Mouse (Mus musculus) kidney, postnatal 14 days (tissue): ENCODE results near the gene Pradc1.
A peak's percentile ranks its signal among the peaks of the same experiment; 100 is the strongest.
"Not testable (repeated sequence)": the region's sequence is repeated elsewhere in the genome, so short reads cannot be mapped to it uniquely, and the experiment has no call there.

ENCODE experiments used
- DNase-seq: peaks from one replicate; pipeline ENCODE4 v3.0.0; 2022; ENCODE audit warnings: mixed read lengths

Gene Pradc1

DNA sequence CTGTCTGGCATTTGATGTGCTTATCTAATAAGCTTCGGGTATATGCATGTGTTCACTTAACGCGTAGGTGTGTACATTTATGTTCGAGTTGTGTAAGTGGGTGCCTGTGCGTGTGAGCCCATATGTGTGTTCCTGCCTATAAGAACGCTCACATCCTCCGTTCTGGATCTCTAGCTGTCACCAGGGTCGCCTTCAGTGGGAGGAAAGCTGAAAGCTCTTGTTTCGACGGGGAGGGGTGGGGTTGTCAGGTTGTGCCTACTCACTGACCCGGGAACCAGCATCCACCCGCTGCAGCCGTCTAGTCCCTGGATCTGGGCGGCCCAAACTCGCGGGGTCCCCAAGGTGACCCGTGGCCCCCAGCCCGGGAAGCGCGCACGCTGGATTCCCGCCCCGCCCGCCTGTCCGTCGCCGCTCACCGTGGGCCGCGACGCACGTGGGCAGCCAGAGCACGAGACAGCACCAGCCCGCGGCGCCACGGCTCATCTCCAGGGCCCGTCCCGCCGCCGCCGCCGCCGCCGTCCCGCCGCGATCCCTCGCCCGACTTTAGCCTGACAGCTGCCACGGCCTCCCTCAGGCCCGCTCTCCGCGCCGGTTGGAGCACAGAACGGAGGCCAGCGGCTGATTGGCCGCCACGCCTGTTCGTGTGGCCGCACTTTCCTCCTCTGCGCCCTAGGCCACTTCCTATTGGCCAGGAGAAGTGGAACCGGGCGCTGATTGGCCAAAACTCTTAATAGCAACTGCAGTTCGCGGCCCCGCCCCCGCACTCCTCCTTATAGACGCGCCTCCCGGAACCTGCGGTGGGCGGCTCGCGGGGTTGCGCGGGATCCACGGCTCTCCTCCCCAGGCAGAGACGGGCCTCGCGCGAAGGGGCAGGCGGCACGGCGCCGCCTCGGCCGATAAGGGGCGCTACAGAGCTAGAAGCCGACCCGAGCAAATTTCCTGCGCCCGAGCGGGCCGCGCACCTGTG is 790 bp downstream of the Pradc1 start, which contains the start of gene Cct7:
Cct7 (plus strand) TSS at position 818 of the 967 bp plus-strand sequence.
- peak; percentile 99 for DNase-seq

DNA sequence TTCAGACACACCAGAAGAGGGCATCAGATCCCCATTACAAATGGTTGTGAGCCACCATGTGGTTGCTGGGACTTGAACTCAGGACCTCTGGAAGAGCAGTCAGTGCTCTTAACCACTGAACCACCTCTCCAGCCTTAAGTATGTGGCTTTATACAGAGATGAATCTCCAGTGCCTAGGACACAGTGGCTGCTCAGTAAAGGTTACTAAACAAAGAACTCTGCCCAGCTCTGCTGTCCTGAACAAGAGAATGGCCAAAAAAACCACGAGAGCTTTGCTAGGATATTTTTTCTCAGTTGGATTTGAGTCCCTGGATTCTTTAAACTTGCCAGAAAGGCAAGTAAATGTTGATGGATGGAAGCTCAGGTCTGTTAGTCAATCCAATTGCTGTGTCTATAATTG is 1.6 kb downstream of the Pradc1 start:
- DNase-seq = not testable (repeated sequence)

DNA sequence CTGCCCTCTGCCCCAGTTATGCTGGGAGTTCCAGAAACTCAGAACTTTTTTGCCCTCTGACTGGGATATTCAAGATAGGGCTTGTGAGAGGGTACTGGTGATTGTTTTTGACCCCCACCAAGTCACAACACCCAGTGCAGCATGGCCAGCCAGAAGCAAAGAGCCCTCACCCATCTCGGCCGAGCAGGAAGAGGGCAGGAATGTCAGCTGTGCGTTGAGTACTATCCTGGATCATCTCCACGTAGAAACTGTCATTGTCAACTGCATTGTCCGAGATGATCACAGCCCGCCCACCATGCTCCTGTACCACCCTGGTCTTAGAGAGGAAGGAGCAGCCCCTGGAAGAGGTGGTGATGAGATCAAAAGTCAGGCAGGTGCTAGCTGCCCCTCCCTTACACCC is 4.4 kb downstream of the Pradc1 start:
- no peak for DNase-seq

DNA sequence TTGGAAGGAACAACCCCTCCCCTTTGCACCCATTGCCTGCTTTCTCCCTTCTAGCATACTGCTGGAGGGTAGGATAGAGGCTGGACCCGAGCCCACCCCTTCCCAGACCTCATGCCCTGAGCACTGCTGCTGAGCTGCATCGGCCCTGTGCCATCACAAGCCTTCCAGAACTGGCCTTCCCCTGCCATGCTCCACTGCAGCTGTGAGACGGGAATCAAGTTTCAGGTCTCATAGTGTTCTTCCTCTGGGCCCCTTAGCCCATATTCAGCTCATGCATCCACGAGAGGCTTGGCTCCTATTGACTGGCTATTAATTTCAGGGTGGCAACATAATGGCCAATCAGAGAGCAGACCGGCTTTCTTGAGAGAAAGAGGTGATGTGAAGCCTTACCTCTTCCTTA is 6.5 kb downstream of the Pradc1 start:
- DNase-seq = no peak

DNA sequence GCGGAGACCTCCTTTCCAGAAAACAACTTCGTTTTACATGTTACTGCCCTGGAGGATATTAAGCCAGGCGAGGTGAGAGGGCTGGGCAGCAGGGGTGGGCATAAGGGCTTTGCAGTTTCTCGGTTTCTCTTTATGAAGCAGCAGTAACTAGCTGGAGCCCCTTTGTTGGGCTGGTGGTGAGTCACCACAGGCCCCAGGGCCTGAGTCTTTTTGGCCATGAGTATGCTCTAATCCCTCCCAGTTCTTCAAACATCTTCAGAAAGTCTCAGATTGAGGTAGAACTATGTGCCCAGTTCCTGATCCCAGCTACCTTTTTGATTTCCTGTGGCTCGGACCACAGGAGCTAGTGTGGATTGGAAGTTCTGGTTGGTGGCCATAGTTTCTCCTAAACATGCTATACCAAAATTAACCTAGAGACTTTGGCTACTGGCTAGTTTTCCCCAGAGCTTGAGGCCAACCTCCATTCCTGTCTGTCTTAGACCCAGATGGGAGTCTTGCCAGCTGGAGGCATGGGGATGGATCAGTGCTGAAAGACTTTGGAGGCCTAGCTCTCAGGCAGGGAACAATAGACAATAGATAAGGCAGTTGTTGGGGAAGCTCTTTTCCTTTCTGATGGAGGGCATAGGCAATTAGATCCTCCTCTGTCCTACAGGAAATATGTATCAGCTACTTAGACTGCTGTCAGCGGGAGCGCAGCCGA is 7.4 kb downstream of the Pradc1 start:
- DNase-seq = no peak

DNA sequence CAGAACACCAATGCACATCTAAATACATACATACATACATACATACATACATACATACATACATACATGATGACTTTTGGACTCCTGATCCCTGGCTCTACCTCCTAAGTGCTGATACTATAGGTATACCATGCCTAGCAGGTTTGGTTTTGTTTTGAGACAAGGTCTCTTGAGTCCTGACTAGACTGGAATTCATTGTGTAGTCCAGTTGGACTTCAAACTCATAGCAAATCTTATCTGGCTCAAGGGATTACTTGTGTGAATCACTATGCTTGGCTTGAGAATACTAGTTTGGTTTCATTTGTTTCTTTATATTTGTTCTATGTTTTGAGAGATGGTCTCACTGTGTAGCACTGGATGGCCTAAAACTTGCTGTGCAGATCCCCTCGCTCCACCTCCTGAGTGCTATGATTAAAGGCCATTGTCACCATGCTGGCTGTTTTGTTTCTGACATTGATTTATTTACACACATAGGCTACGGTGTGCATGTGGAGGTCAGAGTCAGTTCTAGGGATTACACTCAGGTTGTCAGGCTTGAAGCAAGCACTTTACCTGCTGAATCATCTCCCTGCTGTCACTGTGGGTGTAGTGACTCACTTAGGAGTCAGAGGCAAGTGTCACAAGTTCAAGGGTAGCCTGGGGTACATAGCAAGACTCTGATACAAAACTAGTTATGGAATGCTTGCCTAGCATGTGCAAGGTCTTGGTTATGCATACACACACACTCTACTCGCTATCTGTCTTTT is 8.1 kb downstream of the Pradc1 start:
- no peak for DNase-seq

DNA sequence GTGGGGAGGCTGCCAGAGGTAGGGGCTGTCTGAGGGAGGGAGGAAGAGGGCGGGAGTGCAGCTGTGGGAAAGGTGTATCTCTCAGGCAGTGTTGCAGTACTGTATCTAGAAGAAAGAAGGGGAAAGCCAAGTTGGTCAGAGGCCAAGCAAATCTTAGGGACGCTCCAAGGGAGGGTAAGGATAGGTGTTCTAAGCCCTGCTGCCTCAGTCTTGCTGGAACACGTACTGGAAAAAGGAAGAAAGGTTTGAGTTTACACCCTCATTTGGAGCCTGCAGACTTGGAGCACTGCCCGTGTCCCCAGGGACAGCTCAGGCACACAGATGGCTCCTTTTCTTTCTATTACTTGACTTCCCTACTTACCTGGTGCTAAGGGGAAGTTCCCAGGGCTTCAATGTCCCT is 10.6 kb downstream of the Pradc1 start:
- DNase-seq = no peak

DNA sequence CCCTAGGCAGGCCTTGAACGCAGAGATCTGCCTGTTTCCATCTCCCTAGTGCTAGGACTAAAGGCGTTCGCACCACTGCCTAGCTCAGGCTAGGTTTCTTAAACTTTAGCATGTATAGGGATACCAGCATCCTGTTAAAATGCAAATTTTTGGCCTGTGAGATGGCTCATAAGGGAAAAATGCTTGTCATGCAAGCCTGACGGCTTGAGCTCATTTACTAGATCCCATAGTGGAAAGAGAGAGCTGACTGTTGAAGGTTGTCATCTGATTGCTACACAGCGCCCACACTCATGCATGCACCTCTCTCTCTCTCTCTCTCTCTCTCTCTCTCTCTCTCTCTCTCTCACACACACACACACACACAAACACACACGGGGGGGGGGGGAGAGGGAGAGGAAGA is 15.1 kb downstream of the Pradc1 start:
- no peak for DNase-seq

DNA sequence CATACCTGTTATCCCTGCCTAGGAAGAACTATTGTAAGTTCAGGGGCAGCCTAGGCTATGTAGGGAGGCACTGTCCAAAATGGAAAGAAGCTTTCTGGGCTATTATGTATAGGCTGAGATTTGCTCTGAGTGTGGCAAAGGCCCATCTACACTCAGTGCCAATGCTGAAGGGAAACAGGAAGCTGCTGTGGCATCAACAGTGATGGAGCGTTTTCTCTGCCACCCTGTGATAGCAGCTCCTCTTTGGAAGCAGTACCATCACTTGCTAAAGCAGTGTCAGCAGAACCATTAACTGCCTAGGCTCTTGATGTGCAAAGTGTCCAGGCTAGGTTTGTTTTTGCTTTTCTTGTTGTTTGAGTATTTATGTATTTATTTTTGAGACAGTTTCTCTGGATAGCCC is 15.6 kb downstream of the Pradc1 start:
- no peak for DNase-seq

DNA sequence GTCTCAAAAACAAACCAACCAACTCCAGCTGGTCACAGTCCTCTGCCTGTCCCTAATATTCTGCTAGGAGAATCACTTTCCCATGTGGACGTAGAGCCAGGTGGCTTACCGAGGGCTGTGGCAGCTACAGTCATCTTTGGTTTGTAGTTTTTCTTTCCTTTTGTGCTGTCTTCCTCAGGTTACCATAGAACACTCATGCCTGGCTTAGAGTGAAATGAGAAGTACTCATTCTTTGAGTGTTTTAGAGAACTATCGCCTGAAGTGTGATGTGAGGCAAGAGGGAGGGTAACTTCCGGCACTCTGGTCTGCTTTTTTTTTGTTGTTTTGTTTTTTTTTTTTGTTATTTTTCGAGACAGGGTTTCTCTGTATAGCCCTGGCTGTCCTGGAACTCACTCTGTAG is 17.9 kb downstream of the Pradc1 start:
- DNase-seq = no peak

DNA sequence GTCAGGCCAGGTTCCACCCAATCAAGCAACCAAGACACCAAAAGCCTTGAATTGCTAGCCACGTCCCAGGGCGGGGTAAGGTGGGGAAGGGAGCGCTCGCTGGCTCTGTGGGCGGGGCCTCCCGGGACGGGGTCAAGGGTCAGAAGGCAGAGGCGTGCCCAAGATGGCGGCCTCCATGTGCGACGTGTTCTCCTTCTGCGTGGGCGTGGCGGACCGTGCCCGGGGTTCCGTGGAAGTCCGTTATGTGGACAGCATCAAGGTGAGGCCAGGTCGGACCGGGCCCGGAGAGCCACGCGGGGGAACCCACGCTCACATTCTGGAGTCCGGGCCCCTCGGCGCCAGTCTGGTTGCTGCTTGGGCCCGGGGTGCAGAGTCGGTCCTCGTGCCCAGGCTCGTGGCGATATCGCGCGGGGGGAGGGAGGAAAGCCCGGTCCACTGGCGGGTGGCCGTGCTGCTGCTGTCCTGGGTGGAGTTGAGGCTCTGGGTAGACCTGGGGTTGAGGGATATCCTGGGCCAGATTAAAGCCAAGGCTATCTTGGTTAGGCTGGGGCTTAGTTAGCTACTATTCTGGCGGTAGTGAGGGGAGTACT is 19.8 kb downstream of the Pradc1 start, which contains the start of gene Smyd5:
Smyd5 (plus strand) TSS at position 148 of the 590 bp plus-strand sequence.
- DNase-seq = peak; percentile 89

DNA sequence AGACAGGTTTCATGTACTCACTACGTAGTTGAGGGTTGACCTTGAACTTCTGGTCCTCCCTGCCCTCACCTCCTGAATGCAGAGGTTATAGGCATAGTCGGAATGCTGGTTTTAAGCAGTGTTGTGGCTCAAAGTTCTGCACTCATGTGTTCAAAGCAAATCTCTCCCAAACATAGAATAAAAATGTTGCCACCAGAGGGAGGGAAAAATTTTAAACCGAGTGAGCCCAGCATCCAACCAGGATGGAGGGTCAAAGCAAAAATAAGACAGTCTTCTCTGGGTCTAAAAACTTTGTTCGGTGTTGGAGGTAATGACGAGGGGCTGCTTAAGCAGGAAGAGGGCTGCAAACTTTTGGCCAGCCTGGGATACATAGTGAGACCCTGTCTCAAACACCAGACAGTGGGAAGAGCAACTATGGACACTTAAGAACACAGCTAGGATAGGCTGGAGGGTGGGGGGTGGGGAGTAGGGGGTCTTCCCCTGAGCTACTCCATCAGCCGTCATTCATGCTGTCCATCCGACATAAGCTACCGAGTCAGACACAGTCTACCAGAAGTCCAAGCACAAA is 20.4 kb downstream of the Pradc1 start:
- no peak for DNase-seq

DNA sequence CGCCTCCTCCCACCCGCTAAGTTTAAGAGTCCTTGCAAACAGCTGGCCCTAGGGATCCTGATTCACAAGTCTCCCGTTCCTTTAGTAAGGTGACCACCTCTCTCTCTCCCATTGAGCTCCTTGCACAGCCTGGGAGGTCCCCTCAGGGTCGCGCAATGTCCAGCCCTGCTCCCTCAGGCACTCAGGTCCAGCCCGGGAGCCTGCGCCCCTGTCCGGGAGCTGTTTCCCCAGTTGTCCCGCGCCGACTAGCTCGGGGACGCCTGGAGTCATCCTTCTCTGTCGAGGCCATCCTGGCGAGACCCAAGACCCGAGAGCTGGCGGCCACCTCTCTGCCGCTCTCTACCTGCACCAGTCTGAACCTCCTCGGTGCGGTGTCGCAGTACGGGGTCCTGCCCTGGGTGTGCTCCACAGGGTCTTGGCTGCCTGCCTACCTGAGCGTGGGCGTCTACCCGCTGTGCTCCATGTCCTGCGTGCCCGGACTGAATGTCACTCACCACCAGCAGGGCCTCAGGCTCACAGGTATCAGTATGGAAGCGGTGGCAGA is 27.9 kb downstream of the Pradc1 start, which contains the start of gene Noto:
Noto (plus strand) TSS at position 51 of the 544 bp plus-strand sequence.
- DNase-seq = no peak

DNA sequence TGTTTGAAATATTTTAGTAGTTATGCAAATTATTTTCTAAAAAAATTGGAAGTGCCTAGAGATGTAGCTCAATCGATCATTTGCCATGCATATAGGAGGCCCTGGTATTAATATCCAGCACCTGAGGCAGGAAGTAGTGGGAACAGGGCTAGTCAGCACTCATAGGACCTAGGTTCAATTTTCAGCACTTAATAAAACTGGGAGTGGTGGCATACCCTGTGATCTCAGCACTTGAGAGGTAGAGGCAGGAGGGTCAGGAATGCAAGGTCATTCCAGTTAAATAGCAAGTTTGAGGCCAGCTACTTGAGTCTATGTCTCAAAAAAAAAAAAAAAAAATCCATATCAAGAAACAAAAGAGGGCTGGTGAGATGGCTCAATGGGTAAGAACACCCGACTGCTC is 32.6 kb downstream of the Pradc1 start:
- no peak for DNase-seq

DNA sequence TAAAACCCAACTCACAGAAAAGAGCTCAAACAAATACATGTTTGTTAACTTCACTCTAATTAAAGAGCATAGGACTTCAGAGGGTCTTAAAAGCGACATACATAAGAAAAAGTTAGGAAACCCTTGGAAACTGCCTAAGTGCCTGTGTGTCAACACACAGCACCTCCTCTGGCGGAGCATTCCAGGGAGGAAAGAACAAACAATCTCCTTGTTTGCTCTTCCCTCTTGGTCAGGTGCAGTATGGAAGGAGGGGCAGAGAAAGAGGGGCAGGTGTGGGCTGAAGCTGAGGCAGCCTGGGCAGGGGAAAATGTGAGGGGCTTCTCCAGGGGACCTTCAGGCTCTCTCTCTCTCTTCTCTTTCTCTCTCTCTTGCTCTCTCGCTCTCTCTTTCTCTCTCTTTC is 35.9 kb downstream of the Pradc1 start:
- DNase-seq = no peak

DNA sequence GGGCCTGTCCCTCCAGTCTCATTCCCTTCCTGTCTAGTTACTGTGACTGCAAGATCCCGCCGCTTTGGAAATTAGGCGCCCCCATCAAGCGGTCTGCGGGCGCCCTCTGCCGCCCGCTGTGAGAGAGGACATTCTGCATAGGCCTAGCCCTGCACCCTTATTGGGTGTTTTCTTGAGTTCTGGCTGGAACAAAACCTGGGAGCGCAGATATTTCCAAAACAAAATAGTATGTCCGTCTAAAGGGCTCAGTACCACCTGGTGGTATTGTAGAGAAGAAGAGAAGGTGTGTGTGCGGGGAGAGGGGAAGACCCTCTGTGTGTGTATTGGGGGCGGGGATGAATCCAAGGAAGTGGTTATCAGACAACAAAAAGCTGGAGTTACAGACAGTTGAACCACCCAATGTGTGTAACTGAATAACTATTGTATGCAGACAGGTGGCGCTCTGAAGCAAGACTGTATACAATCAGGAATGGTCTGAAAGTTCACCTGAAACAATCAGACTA is 40.9 kb downstream of the Pradc1 start:
- peak; percentile 74 for DNase-seq

DNA sequence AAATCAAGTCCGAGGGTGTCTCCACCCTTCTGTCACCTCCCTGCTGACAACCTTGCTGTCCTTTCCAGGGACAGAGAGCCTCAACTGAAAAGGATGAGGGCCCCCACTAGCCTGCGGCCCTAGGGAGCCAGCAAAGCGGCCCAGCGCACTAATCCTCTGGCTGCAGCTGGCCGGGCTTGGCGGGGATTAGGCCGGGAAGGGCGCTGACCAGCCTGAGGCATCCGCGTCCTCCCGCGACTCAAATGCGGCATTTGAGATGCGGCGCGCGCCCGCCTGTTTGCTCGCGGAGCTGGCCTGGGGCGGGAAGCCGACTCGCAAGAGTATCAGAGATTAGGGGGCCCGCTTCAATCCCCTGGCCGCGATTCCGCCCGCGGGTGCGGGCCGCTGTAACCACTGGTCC is 42.8 kb downstream of the Pradc1 start:
- DNase-seq = no peak

DNA sequence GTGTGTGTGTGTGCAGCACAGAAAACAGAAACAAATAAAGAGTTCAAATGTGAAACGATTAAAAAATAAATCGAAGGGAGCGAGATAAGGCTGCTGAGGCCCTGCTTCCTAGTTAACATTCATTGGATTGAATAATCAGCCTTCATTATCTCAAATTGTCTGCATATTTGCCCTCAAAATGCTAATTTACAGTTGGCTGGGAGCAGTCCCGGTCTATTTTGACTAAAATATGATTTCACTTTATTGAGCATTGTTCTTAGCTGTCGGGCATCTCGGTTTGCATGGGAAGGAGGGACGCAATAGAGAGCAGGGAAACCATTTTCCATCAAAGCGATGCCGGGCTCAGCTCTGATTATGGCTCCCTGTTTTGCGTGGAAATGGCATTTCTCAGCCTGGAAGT is 48.7 kb downstream of the Pradc1 start:
- DNase-seq = no peak

DNA sequence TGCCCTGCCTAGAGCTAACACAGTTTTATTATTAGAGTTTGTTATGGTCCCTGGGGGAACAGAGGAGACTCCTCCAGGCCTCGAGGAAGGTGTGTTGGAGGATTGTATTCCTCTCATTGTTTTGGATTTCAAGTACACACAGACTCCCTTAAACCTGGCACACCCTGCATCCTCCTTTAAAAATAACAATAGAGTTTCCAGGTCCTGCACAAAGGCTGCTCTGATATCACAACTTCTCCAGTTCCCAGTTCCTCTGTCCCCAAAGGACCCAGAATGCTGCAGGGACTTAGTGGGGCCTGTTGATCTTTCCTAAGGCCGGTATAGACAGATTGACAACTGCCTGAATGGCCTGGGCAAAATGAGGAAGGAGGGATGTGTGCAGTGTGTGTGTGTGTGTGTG is 49.2 kb downstream of the Pradc1 start:
- no peak for DNase-seq

DNA sequence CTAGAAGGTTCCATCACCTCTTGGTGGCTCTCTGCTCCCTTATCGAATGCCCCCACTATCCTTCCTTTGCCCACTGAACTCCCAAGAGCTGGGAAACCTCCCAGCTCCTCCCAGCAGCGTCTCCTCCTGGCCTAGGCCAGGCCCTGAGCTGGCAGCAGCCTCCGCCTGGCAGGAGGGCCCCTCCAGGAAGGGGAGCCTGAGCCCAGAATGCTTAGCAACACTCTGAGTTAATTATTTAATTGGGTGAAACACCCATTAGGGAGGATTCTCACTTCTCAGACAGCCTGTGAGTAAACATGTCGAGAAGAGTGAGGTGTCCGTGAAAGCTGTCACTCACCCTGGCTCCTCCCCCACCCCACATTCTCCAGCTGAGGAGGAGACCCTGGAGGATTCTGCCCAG is 52.1 kb downstream of the Pradc1 start:
- DNase-seq = peak; percentile 50

DNA sequence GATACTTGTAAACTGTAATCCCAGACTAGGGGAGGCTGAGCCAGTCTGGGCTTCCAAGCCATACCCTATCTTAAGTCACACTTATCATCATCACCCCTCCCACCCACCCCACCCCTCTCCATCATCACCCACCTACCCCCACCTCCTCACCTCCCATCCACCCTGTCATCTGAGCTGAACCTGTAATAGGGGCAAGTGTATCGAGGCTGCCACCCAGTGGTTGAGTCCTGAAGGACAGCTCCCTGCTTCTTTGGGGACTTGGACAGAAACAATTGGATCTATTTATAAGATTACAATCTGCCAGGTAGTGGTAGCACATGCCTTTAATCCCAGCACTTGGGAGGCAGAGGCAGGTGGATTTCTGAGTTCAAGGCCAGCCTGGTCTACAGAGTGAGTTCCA is 54.6 kb downstream of the Pradc1 start:
- peak; percentile 59 for DNase-seq
